Mouse (Mus musculus) induced T-regulatory cell, adult 2 months (primary cell): ENCODE results near the gene Tmem108.
"Not testable (repeated sequence)": the region's sequence is repeated elsewhere in the genome, so short reads cannot be mapped to it uniquely, and the experiment has no call there.

Source experiments
- DNase-seq: peaks from one replicate; pipeline ENCODE4 v3.0.0-alpha.2; 2012; ENCODE audit warnings: low read depth

The Tmem108 gene

GRCm38 (mm10) chr9:103679234-103679633, 82.4 kb downstream of the Tmem108 start:
- no peak for DNase-seq

GRCm38 (mm10) chr9:103678531-103679060, 83.0 kb downstream of the Tmem108 start:
- DNase-seq = no peak

GRCm38 (mm10) chr9:103677811-103678210, 83.8 kb downstream of the Tmem108 start:
- DNase-seq = no peak

GRCm38 (mm10) chr9:103675721-103676480, 85.7 kb downstream of the Tmem108 start:
- DNase-seq = no peak

- DNase-seq = no peak
Observed at GRCm38 (mm10) chr9:103672881-103673280, 88.8 kb downstream of the Tmem108 start.

GRCm38 (mm10) chr9:103670592-103671113, 91.0 kb downstream of the Tmem108 start:
- DNase-seq = not testable (repeated sequence)

GRCm38 (mm10) chr9:103668830-103669229, 92.8 kb downstream of the Tmem108 start:
- DNase-seq = no peak

DNA sequence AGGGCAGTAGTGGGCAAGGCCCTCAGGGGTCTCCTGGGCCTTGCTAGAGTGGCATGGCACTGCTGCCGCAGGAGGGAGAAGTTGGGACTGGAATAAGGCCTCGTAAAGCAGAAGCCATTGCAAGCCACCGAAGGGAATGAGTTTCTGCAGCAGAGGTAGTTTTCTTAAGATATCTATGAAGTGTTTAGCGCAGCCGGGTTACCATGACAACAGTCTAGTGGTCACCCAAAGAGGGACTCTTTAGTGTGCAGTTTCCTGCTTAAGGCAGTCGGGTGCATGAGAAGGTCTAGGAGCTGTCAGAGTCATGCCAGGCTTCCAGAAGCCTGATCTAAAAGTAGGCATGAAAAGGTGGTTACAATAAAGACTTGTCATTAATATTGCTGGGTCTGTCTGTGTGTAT, 95.8 kb downstream of the Tmem108 start:
- DNase-seq = no peak

- DNase-seq = no peak
Observed at GRCm38 (mm10) chr9:103664151-103664550, 97.5 kb downstream of the Tmem108 start.

DNA sequence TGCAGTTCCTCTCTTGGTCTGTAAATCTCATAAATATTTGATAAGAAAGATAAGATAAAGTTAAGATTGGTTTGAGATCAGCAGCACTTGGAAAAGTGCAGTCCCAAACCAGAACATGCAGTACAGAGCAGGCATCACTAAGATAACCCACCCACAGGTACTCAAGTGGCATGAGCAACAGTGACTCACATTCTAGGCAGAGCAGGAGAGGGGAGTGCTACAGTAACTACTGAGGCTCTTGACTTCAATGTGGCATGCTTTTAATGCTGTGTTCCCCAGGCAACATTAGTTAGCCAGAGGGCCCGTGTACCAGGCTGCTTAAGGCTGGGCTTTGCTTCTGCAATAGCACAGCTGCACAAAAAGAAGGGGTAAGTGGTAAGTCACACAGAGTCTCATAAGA, 99.8 kb downstream of the Tmem108 start:
- DNase-seq = no peak

DNA sequence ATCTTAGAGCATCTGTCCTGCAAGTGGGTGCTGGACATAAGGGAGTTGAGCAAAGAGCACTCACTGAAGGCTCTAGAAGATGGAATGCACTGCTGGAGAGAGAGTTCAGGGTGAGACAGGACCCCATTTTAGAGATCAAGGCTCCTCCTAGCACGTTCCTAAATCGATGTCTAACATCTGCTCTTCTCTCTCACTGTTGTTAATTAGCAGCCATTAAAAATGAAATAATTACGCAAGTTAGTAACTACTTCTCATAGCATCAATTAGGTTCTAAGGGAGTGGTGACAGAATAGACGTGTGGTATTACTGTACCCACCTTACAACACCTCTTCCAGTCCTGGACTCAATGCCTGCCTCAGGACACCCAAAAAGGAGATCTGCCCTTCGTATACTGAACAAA, 103.7 kb downstream of the Tmem108 start:
- no peak for DNase-seq

- no peak for DNase-seq
Observed at GRCm38 (mm10) chr9:103657183-103657975, 104.3 kb downstream of the Tmem108 start.

- DNase-seq = no peak
Observed at GRCm38 (mm10) chr9:103653995-103654587, 107.5 kb downstream of the Tmem108 start.

DNA sequence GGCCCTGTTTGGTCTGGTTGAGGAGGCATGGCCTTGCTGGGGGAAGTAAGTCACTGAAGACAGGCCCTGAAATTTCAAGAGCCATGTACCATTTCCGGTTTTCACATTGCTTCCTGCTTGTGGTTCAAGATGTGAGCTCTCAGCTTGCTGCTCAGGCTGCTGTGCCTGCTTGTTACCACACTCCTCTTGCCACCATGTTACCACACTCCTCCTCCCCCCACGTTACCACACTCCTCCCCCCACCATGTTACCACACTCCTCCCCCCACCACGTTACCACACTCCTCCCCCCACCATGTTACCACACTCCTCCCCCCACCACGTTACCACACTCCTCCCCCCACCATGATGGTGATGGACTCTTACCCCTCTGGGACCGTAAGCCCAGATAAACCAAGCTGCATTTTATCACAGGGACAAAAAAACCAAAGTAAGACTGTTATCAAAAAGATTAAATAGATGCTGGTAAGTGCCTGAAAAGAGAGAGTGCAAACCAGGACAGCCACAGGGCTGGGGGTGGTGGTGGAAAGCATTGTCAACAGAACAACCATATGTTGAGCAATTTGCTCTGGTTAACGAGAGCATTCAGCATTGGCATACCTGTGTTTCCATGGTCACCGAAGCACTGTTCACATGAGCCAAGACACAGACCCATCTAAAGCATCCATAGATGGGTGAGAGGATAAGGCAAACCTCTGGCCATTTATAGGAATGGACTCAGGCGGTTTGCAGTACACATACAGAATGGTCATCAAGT, 109.3 kb downstream of the Tmem108 start:
- DNase-seq = no peak

DNA sequence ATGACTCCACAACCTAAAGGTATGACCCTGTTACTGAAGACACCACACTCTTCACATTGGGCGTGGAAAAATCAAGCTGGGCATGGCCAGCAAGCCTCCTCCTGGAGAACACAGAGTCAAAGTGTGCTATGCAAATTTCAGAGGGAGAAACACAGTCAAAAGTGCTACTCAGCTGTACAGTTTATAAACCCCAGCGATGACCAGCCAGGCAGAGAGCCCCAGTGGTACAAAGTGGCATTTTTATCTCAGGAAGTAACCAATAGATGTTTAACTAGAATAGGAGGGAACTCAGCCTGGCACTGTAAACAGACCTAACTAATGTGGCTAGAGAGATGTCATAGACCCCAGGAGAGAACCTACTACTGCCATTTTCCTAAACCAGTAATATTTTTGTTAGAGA, 115.0 kb downstream of the Tmem108 start:
- DNase-seq = no peak

GRCm38 (mm10) chr9:103645724-103646123, 115.9 kb downstream of the Tmem108 start:
- no peak for DNase-seq

DNA sequence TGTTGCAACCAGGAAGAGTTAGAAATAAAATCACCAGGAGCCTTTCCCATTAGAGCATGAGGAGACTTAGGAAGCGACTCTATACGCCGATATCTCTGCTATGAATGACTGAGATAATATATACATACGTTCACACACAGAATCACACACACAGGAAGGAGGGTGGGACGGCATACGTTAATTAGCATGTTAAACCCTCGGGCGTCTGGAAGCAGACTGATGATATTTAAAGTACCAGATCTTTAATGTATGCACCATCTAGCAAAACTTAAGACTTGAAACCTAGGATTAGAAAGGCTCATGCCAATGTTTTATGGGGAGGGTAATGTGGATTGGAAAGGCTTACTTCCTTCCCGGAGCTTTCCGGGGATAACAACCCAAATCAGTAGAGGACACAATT, 119.3 kb downstream of the Tmem108 start:
- no peak for DNase-seq

DNA sequence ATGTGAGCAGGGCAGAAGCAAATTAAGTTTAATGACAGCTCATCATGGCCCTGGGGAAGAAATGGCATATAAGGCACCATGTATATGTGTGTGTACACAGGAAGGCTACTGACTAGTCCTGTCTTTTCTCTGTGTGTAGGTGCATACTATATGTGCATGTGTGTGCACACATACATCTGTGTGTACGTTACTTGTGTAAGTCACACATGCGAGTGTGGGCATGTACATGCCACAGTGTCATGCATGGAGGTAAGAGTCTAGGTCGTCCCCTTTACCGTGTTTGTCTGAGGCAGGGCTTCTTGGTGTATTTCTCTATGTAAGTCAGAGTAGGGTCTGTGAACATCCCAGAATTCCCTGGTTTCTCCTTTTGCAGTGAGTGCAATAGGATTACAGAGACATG, 120.3 kb downstream of the Tmem108 start:
- DNase-seq = no peak

DNA sequence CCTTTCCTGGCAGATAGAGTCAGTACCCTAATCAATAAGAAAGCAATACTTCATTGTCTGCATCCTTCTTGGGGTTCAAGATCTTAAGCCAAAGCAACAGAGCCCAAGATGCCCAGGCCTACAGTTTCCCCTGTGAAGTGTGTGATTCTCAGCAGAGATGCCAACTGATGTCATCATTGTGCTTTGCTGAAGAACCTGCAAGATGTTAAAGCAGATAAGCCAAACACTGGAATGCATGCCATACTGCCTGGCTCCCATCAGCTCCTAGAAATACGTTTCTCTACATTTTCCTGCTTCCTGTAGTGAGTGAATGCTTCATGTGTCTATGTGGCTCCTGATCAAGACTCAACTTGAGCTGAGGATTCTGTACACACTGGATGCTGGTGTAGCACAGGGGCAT, 122.2 kb downstream of the Tmem108 start:
- no peak for DNase-seq

DNA sequence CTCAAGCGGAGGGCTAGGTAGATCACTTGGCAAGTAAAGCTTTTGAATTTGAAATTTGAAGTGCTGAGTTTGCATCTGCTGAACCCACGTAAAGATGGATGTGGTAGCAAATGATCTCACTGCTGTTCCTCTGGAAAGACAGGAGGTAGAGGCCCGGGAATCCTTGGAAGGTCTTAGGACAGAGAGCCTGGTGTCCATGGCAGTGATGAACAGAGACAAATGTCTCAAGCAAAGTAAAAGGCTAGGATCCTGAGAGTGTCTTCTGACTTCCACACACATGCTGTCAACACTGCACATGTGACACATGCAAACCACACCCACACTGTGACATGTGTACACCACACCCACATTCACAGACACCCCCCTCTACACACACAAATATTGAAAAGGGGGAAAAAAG, 124.2 kb downstream of the Tmem108 start:
- DNase-seq = no peak

DNA sequence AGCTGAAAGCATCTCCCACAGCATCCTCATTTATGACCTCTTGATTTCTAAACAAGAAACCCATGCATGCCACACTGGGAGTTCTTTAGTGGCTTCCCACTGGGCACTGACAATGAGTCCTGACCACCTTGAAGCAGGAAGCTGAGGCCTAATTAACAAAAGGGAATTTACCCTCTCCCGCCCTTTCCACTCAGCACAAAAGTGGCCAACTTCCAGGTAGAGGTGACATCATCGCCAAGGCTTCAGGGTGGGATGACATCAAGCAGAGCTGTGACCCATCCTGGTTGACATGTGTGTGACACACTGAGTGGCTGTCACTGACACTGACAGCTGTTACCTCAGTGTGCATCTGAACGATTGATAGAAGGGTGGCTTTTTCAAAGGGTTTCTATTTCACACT, 124.8 kb downstream of the Tmem108 start:
- DNase-seq = no peak
